Mouse (Mus musculus) large intestine, adult 2 months (tissue): Measurements from ENCODE around the gene Krt83. TPM values are rescaled to one million over a fixed set of nuclear protein-coding genes. Genes with fewer than 3 reads are reported as not detected.

ENCODE experiments used
- polyA plus RNA-seq: library from polyadenylated mRNA; depleted of rRNA; stranded (reverse); fragments of >200 nt; gene quantifications from 2 replicates; pipeline ENCODE4 v1.2.3, GENCODE M21; 2012; rRNA removed

The Krt83 gene
- polyA plus RNA-seq, 1 experiment = 0.07 TPM

Other genes starting within 250 kb of the Krt83 start
- 8.1 and 9.3 TPM in 2 replicates for gene Nr4a1, start 237.2 kb downstream of the Krt83 start, polyA plus RNA-seq
- gene Atg101, start 207.2 kb downstream of the Krt83 start, polyA plus RNA-seq = 36.1 and 37.9 TPM in 2 replicates
- gene 6030408B16Rik, start 198.3 kb downstream of the Krt83 start, polyA plus RNA-seq = not detected in 2 replicates
- gene Krt80, start 121.3 kb downstream of the Krt83 start, polyA plus RNA-seq = 1.0 and 1.1 TPM in 2 replicates
- gene Krt7, start 80.5 kb downstream of the Krt83 start, polyA plus RNA-seq = 33.0 and 44.4 TPM in 2 replicates
- 0.62 and 1.3 TPM in 2 replicates for gene Krt87, start 52.7 kb downstream of the Krt83 start, polyA plus RNA-seq
- gene Krt88, start 43.8 kb downstream of the Krt83 start, polyA plus RNA-seq = 0.09 and 0.12 TPM in 2 replicates
- not detected in 2 replicates for gene Krt81, start 27.8 kb downstream of the Krt83 start, polyA plus RNA-seq
- gene Krt86, start 18.0 kb downstream of the Krt83 start, polyA plus RNA-seq = 0.09 TPM in 1 of 2 replicates, not detected in the other
- not detected in 2 replicates for gene Gm49425, start 25.7 kb upstream of the Krt83 start, polyA plus RNA-seq
- 0.32 and 1.5 TPM in 2 replicates for gene Krt84, start 41.3 kb upstream of the Krt83 start, polyA plus RNA-seq
- gene Krt82, start 59.2 kb upstream of the Krt83 start, polyA plus RNA-seq = not detected in 2 replicates
- 0.04 TPM in 1 of 2 replicates, not detected in the other for gene Krt90, start 71.4 kb upstream of the Krt83 start, polyA plus RNA-seq
- gene Krt75, start 82.4 kb upstream of the Krt83 start, polyA plus RNA-seq = not detected in 2 replicates
- not detected in 2 replicates for gene Gm5414, start 136.7 kb upstream of the Krt83 start, polyA plus RNA-seq
- gene Gm5478, start 155.9 kb upstream of the Krt83 start, polyA plus RNA-seq = not detected in 2 replicates
- not detected in 2 replicates for gene Krt6b, start 188.8 kb upstream of the Krt83 start, polyA plus RNA-seq
- gene Krt6a, start 202.8 kb upstream of the Krt83 start, polyA plus RNA-seq = 0.04 TPM in 1 of 2 replicates, not detected in the other
- 0.07 and 0.14 TPM in 2 replicates for gene Krt5, start 221.4 kb upstream of the Krt83 start, polyA plus RNA-seq